Mouse (Mus musculus): ENCODE data around the gene Cpne2.

Gene Cpne2

GRCm38 (mm10) chr8:94581820-94582483, 49.2 kb downstream of the Cpne2 start:
- DNase-seq (ENCODE audit: extremely low spot score), result no peak

DNA sequence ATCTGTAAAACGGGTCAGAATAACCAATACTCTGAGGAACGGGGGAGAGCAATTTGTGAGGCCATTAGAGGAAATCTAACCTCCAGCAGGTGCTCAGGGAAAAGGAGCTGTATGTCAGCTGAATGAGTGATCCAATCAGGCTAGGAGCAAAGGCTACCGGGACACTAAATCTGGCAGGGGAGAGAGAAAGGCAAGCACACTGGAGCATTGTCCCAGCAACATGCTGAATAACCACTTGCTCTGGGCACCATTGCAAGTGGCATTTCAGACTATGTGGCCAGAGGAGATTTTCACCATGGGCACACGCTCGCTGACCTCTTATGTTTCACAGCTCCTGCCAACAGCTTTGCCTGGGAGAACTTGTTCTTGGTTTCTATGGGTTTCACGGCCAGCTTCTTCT, 49.8 kb downstream of the Cpne2 start:
- DNase-seq (ENCODE audit: extremely low spot score), result no peak

GRCm38 (mm10) chr8:94584238-94584817, 51.5 kb downstream of the Cpne2 start:
- no peak for DNase-seq (ENCODE audit: extremely low spot score)

- DNase-seq (ENCODE audit: extremely low spot score), result no peak
Measured at GRCm38 (mm10) chr8:94591691-94592090, 58.9 kb downstream of the Cpne2 start.

DNA sequence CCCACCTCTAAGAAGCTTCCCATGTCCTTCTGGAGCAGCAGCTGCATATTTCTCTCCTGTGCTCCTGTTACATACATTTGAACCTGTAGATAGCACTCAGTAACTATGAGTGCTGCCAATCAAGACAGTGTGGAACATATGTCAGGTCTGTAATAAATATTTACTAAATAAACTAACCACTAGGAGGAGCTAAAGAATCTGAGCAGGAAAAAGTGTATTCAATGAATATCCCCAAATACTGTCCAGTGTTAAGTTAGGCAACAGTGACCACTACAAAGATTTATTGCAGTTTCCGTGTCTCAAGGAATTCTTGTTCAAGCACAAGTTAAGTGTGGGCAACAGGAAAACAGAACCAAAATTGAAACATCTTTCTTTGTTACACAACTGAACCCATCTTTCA, 61.4 kb downstream of the Cpne2 start:
- no peak for DNase-seq (ENCODE audit: extremely low spot score)

- DNase-seq (ENCODE audit: extremely low spot score), result peak; percentile 4
Measured at GRCm38 (mm10) chr8:94600478-94600877, 67.7 kb downstream of the Cpne2 start.

DNA sequence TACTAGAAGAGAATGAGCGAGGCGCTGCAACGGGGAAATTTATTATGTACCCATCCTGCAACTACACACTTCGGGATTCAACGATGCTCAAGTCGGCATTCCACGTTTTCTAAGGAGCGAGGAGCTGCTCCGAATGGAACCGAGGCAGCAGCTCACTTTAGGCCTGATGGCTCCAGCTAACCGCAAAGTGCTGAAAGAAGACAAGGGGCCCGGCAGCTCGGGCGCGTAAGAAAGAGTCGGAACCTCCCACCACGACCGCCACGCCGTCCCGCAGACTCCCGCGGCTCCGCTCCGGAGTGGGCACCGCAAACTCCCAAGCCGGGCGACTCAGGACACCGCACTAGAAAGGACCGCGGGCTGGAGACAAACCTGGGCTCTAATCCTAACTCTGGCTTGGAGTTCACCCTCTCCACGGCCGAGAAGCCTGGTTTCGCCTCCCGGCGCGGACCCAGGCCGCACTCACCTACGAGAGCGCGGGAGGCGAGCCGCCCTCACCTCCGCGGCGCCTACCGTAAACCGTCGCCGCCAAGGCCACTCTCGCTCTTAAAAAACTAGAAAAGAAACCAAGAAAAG, 68.3 kb downstream of the Cpne2 start:
- peak; percentile 4 for DNase-seq (ENCODE audit: extremely low spot score)

DNA sequence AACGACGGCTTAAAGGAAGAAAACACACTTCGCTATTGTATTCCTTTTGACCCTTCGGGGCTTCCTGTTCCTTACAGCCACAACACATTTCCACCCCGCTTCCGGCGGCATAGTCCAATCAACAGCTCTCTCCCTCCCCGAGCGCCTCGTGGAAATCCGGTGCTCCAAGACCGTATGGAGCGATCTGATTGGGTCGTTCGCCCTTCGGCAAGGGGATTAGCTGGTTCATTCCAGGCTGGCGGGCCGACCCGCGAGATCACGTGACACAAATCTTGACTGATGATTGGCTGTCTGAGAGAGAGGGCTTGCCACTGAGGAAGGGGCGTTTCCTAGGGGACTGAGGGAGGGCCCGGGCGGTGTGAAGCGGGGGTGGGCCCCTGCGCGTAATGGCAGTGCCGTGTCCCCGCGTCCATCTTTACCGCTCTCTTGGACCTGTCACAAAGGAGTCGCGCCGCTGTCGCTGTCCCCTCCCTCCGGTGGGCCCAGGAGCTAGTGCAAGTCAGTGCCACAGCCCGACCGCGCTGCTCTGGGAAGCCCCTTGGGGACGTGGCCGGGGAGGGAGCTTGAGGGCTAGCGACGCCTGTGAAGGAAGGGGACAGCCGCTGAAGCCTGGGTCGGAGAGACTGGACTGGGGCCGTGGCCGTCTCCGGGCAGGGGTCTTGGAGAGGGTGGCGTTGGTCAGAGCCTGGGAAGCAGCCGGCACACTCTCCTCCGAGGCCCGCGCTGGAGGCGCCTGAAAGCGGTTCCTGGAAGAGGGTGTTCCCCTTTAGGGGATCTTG, 69.0 kb downstream of the Cpne2 start, which contains the start of the genes Rspry1 and Fam192a:
TSS of gene Rspry1 (plus strand) at position 331 of the 779 bp plus-strand sequence.
TSS of gene Fam192a (minus strand) at position 391 of the 779 bp plus-strand sequence.
- DNase-seq (ENCODE audit: extremely low spot score), result peak; percentile 100

GRCm38 (mm10) chr8:94602471-94603131, 69.8 kb downstream of the Cpne2 start:
- peak; percentile 41 for DNase-seq (ENCODE audit: extremely low spot score)

- no peak for DNase-seq (ENCODE audit: extremely low spot score)
Measured at GRCm38 (mm10) chr8:94604030-94604429, 71.2 kb downstream of the Cpne2 start.

GRCm38 (mm10) chr8:94607064-94607463, 74.3 kb downstream of the Cpne2 start:
- DNase-seq (ENCODE audit: extremely low spot score), result no peak

Measured in embryo, embryonic 9.5 days (tissue).